Mouse (Mus musculus) left cerebral cortex, postnatal 36 days (tissue): ENCODE measurements at regions not wholly inside any gene's neighbourhood (a gene's known extent, or its start where the extent isn't known, plus 50 kb on each side); places are given as distances from the start of the nearest gene placed in this dataset.
"Not testable (repeated sequence)": the region's sequence is repeated elsewhere in the genome, so short reads cannot be mapped to it uniquely, and the experiment has no call there.

ENCODE experiments used
- DNase-seq, 2 experiments: peaks; one replicate each; pipeline ENCODE4 v3.0.0; 2021 to 2022; ENCODE audit warnings: low spot score in 2 of 2, mixed read lengths in 1 of 2
- intact Hi-C: fragments of 180-260 bp; cut with DNase I; formaldehyde crosslinking; loops from one replicate; pipeline ENCODE4 v1.15.1; 2025

DNA sequence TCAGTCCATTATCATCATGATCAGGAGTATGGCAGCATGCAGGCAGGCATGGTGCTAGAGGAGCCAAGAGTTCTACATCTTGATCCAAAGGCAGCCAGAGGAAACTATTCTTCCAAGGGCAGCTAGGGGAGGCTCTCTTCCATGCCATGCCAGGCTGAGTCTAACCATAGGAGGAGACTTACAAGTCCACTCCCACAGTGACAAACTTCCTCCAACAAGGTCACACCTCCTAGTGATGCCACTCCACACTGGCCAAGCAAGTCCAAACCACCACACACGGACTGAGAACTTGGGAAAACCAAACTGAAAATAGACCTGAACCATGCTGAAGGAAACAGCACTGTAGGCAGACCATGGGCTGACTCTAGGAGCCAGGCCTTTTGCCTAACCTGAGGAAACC is 197.4 kb downstream of the Prex1 start:
- DNase-seq: no peak
- intact Hi-C loops: no loop called here

GRCm38 (mm10) chr2:166514664-166515063 is 199.0 kb downstream of the Prex1 start:
- DNase-seq: no peak
- intact Hi-C loops: no loop called here

DNA sequence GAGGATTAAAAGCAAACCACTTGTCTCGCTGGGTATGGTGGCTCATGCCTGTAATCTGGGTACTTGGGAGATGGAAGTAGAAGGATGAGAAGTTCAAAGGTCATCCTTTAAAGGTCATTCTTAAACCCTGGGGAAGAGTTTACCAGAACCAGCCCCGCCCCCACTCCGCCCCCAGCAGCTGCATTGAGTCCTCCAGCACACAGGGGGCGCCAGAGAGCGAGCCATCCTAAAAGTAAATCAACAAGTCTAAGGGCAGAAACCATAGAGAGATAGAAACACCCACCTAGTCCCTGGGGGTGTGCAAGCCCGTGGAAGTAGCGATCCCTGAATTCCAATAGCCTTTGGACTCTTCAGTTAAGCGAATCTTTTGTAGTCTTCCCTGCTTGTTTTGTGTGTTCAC is 201.1 kb downstream of the Prex1 start:
- intact Hi-C loops: no loop called here
- DNase-seq: no peak

- DNase-seq: not testable (repeated sequence)
Observed at GRCm38 (mm10) chr2:166511477-166511876, 202.2 kb downstream of the Prex1 start.

GRCm38 (mm10) chr2:166510776-166511175 is 202.9 kb downstream of the Prex1 start:
- no peak for DNase-seq
- intact Hi-C loops: no loop called here

More at GRCm38 (mm10) chr2:166511477-166511876, 202.2 kb downstream of the Prex1 start:
- intact Hi-C loops: not testable (repeated sequence)

- no peak for DNase-seq
Observed at GRCm38 (mm10) chr2:166509591-166509990, 204.0 kb downstream of the Prex1 start.

DNA sequence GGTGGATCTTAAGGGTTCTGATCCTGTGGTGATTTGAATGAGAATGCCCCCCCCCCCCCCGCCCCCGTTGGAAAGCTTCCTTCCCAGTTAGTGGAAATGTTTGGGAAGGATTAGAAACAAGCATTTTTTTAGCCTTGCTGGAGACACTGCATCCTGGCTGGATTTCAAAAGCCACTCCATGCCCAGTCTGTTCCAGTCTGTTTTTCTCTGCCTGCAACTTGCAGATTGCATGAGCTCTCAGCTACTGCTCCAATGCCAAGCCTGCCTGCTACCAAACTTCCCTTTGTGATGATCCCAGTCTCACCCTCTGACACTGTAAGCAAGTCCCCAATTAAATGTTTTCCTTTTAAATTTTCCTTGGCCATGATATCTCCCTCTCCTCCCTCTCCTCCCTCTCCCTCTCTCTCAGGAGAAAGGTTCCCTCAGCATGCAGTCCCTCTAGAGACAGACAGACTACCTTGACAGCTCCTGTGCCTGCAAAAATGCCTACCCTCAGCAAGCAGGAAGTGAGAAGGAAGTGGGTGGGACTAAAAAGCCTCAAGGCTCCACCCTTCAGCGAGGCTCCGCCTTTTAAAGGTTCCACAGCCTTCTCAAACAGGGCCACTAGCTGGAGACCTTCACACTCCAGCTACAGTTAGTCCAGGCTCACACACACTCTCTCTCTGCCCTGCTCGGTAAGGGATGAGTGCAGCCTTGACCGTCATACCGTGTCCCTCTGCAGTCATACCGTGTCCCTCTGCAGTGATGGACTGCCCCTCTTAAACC is 204.8 kb downstream of the Prex1 start:
- intact Hi-C loops: no loop called here
- no peak for DNase-seq

More at GRCm38 (mm10) chr2:166509591-166509990, 204.0 kb downstream of the Prex1 start:
- intact Hi-C loops: no loop called here

DNA sequence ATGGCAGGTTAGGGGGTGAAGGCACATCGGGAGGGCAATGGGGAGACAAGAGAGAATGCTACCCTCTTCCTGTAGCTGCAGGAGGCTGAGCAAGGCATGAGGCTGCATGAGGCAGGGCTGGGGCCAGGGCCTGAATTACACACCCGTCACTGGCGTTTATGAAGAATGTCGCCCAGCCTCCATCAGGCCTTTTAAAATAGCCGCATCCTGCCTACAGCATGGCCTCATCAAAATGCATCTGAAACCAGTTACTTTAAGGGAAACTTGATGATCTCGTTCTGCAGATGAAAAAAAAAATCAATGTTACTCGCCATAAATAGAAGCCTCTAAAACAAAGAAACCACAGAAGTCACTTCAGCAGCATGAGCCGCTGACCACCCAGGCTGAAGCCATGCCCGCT is 208.3 kb downstream of the Prex1 start:
- intact Hi-C loops: no loop called here
- DNase-seq: no peak

DNA sequence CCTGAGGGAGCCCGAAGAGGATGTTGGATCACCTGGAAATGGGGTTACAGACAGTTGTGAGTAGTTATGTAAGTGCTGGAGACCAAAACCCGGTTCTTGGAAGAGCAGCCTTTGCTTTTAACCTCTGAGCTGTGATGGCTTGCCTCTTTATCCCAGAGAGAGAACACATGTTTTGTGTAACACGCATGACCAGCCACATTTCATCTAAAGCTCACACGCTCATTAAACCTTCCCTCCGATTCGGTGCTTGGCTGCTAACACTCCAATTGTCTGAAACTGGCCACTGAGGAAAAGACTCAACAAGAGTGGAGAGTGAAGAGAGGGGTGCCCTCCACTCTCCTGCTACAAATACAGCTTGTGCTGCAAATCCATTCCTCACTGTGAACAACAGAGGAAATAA is 210.0 kb downstream of the Prex1 start:
- no peak for DNase-seq

GRCm38 (mm10) chr2:166492895-166493294 is 220.7 kb downstream of the Prex1 start:
- intact Hi-C loops: no loop called here
- no peak for DNase-seq

More for the DNA sequence above, 210.0 kb downstream of the Prex1 start:
- intact Hi-C loops: no loop called here

DNA sequence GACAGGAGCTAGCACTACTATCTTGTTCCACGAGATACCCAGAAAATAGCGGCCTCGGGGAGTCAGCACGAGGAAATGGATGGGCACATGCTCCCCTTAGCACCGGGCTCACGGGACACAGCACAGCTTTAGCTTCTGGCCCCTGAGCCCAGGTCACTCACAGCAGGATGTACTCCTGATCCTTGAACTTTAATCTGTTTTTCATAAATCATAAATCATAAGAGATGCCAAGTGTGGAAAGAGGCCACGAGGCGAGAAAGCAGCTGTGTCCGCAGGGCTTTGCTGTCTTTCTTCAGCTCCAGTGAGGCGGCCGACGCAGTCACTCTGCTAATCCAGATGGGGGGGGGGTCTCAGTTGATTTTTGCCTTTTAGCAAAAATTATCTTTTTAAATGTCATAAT is 221.2 kb downstream of the Prex1 start:
- no peak for DNase-seq
- intact Hi-C loops: no loop called here

GRCm38 (mm10) chr2:166491861-166492260 is 221.8 kb downstream of the Prex1 start:
- intact Hi-C loops: no loop called here
- no peak for DNase-seq

GRCm38 (mm10) chr2:166489041-166489872 is 224.4 kb downstream of the Prex1 start:
- intact Hi-C loops: no loop called here
- DNase-seq: no peak

DNA sequence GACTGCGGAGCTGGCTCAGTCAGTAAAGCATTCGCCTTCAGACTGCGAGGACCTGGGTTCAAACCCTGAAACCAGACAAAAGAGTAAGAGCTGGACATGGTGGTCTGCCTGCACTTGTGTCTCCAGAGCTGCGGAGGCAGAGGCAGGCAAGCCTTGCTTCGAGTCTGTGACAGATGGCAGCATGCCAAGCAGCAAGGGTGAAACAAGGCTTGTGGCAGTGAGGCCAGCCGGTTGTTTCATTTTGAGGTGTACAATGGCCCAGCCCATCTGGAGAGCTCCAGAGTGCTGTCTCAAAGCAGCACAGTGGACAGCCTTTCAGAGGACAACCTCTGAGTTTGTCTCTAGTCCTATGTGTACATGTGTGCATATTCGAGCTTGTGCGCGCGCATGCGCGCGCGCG is 225.9 kb downstream of the Prex1 start:
- intact Hi-C loops: no loop called here

DNA sequence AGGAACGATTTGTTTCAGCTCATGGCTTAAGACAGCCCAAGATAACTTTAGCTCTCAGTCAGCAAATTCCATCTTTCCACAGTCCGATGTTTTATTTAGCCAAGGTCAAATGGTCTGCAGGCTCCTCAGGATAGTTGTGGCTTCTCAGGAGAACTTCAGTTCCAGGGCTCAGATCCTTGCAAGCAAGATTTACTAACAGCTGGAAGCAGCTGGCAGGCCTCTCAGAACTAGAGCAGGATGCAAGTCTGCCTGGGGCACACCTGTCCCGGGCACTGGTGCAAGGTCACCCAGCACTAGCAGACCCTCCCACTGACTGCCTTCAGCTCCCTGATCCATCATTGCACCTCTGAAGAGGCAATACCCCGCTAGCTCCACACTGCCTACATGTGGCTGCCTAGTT is 227.8 kb downstream of the Prex1 start:
- DNase-seq: no peak
- intact Hi-C loops: no loop called here

More for the DNA sequence above, 225.9 kb downstream of the Prex1 start:
- DNase-seq: peak in 1 of 2 experiments; percentile 31

DNA sequence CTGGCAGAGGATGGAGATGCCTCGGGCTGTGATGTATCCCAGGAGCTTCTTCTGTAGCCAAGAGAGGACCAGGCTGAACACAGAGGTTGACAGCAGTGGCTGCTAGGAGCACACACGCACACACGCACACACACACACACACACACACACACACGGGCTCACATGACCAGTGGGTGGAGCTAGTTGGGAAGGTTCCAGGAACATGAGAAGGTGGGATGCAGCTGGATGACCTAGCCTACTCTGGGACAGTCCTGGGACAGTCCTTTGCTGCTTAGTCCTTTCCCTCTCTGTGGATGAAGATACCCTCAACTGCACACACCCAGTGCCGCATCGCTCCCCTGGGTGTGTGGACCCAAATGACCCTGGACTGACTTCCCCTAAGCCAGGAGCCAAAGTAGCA is 228.3 kb downstream of the Prex1 start:
- DNase-seq: no peak
- intact Hi-C loops: no loop called here

GRCm38 (mm10) chr2:166483617-166484319 is 229.9 kb downstream of the Prex1 start:
- no peak for DNase-seq
- intact Hi-C loops: no loop called here

DNA sequence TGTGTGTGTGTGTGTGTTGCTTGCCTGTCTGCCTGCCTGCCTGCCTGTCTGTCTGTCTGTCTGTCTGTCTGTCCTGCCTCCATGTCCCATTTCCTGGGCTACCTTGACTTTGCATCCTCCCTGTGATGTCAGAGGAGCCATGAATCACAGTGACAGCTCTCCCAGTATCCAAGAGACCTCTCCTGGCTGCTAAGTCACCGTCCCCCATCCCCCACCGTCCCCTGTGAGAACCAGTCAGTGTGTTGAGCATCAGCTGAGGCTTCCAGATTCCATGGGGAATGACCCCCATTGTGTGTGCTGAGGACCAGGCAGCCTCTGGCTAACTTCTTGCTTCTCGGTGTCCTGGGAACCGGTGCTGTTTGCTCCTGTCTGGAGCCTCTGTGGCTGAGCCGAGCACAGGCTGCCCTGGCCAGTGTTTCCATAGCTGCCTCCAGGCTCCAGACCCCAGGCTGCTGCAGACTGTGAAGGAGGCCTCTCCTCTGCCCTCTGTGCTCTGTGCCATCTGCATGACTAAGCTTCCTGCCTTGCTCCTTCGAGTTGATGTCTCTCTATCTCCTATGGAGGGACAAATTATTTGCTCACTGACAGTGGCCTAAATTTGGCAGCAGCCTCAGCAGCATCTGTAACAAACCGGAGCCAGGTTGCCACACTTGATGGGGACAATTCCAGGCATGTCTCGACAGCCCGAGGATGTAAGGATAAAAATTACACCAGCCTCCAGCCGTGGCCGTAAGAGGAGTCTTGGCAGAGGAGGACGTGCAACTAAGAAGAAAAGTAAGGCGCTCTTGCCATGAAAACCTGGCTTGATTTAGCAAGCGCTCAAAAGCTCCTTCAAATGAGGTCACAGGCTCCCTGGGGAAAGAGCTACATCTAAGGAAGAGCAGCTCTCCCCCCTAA is 230.7 kb downstream of the Prex1 start:
- peak; percentile 59 to 62 for DNase-seq
- intact Hi-C loops: no loop called here

- intact Hi-C loops: no loop called here
Observed at GRCm38 (mm10) chr2:166481774-166482173, 231.9 kb downstream of the Prex1 start.

More at GRCm38 (mm10) chr2:166481774-166482173, 231.9 kb downstream of the Prex1 start:
- no peak for DNase-seq
